Mouse (Mus musculus) thymus, adult 2 months (tissue): ENCODE data around the gene Angel2.

Experiments used
- CTCF ChIP-seq: fragments of 200-500 bp; IDR thresholded peaks from 2 replicates; pipeline ENCODE4 v1.5.1; 2012; ENCODE audit warnings: mild to moderate bottlenecking, control low read depth, low read length, moderate library complexity, borderline replicate concordance; ENCODE audit not compliant: control insufficient read depth, poor library complexity, insufficient read depth; ENCODE audit errors: extremely low read depth
- POLR2A ChIP-seq: fragments of 200-500 bp; IDR thresholded peaks from 2 replicates; pipeline ENCODE4 v1.6.1; 2012; ENCODE audit warnings: mild to moderate bottlenecking, low read length, control low read depth, moderate library complexity; ENCODE audit not compliant: control insufficient read depth, poor library complexity, insufficient read depth; ENCODE audit errors: extremely low read depth

GRCm38 (mm10) chr1:190901082-190901481 lies 23.8 kb upstream of the Angel2 start:
- TF ChIP-seq POLR2A (no peak), CTCF (no peak)
